15 mouse cellular contexts compared by ENCODE assay signal in the genomic region with DNA sequence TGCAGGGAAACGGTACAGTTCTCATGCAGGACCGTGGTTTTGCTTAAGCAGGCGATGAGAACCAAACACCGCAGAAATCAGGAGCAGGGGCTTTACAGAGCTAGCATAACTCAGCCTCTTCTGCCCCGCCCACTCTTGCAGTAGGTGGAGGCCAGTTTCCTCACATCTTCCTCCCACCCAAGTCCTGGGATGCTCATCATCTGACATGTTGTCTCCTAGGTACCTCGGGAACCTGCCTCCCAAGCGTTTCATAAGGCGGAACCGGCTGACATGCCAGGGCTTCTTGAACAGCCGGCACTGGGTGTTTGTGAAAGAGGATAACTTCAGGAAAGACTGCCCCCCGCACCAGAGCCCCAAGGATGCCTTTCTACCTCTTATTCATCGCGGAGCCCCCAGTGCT. TPM values are rescaled to one million over a fixed set of nuclear protein-coding genes. Genes with fewer than 3 reads are reported as not detected.
"Had no signal": no experiment of that assay in that cellular context is flagged by ENCODE, and none has a peak within 500 bp of the region (broad histone marks: within the 10 kb centered on the region; RNA-seq: fewer than 3 reads in every experiment).

No protein-coding gene starts in this region.

- H3K4me1 ChIP-seq: kidney, embryonic 15.5 days; liver, embryonic 15.5 days; midbrain, embryonic 15.5 days; stomach, embryonic 15.5 days had no signal

- H3K27me3 ChIP-seq: kidney, embryonic 15.5 days; liver, embryonic 15.5 days; midbrain, embryonic 15.5 days; stomach, embryonic 15.5 days had no signal

- H3K4me3 ChIP-seq: kidney, embryonic 15.5 days; liver, embryonic 15.5 days; midbrain, embryonic 15.5 days; stomach, embryonic 15.5 days had no signal

- DNase-seq: kidney, adult 2 months; kidney, postnatal 14 days; left cerebral cortex, postnatal 4 days; lung, adult 2 months; lung, postnatal 10 days; lung, postnatal 4 days; thymus, postnatal 4 days had no signal

- H3K9me3 ChIP-seq: kidney, embryonic 15.5 days; liver, embryonic 15.5 days; midbrain, embryonic 15.5 days; stomach, embryonic 15.5 days had no signal

- H3K27ac ChIP-seq: kidney, embryonic 15.5 days; liver, embryonic 15.5 days; midbrain, embryonic 15.5 days; stomach, embryonic 15.5 days had no signal

- H3K36me3 ChIP-seq: kidney, embryonic 15.5 days; liver, embryonic 15.5 days; midbrain, embryonic 15.5 days; stomach, embryonic 15.5 days had no signal

RNA-seq across cellular contexts. Expression of a gene that starts 7.1 kb away (rescaled TPM):
- total RNA-seq: megakaryocyte, adult 5-6 weeks had no signal
- polyA plus RNA-seq: kidney, embryonic 15.5 days; large intestine, adult 2 months; midbrain, embryonic 11.5 days; testis, adult 2 months had no signal
